Mouse (Mus musculus): ENCODE results near the gene Tmco1.

Gene Tmco1

DNA sequence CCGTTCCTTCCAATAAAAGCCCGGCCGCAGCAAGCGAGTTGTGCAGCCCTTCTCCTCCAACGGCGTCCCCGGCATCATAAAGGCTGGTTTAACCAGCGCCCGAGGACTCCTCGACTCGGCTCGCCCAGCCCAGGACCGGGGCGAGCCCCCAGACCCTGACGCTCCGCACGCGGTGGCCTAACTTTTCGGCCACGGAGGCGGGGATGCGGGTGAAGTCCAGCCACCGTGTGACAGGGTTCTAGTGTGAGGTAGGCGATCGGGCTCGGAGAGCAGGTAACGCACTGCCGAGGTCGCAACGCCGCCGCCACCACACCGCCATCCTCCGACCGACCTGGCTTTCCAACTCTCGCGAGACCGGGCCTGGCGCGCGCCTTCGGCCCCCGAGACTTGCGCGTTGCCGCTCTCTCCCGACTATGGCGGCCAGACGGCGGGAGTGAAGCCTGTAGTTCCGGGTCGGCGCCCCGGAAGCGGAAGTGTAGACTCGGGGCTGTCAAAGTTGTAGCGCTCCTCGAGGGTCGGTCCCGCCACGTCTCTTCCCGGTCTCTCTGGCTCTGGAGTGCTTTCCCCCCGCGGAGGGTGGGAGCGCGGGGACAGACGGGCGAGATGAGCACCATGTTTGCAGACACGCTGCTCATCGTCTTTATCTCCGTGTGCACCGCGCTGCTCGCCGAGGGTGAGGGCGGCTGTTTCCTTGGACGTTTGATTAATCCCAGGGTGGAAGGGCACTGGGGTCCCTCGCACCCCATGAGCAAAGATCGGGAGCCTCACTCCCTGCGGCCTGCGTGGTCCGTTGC is at the start of gene Tmco1:
Tmco1 (plus strand) TSS at position 118 of the 794 bp plus-strand sequence.
- in situ Hi-C loops (cut with MboI; ENCODE audit: low sequenced_read_pairs), result no loop called here

DNA sequence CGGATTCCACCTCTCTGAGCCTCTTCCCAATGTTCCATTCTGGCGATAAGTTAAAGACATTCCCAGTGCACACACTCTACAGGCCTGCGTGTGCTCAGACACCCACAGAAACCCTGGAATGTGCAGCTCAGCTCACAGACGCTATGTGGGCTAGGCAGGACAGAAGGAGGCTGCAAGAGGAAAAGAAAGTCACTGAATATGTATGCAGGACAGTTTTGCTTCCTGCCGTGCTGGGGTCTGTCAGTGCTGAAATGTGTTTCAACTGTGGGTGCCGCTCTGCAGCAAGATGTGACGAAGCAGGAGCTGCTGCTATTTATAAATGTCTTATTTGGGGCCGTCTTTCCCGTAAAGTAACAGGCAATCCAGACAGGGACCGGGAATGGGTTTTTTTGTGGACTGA is 48.5 kb upstream of the Tmco1 start:
- in situ Hi-C loops (cut with MboI; ENCODE audit: low sequenced_read_pairs), result no loop called here

DNA sequence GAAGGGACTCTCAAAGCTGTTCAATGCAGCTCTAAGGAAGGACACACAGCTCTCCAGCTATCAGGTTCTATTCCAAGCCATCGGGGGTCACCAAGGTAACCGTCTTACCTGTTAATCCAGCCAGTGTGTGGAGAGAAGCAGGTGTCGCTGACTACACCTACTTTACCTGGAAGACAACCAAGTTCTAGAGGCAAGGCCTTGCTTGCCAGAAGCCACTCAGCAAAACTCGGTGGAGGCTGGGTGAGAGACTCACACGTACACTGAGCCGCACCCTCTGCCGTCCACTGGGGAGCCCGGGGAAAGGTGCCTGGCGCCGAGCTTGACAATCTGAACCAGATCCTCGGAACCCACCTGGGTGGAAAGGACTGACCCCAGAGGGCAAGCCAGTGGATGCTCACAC is 46.4 kb upstream of the Tmco1 start:
- in situ Hi-C loops (cut with MboI; ENCODE audit: low sequenced_read_pairs), result no loop called here

DNA sequence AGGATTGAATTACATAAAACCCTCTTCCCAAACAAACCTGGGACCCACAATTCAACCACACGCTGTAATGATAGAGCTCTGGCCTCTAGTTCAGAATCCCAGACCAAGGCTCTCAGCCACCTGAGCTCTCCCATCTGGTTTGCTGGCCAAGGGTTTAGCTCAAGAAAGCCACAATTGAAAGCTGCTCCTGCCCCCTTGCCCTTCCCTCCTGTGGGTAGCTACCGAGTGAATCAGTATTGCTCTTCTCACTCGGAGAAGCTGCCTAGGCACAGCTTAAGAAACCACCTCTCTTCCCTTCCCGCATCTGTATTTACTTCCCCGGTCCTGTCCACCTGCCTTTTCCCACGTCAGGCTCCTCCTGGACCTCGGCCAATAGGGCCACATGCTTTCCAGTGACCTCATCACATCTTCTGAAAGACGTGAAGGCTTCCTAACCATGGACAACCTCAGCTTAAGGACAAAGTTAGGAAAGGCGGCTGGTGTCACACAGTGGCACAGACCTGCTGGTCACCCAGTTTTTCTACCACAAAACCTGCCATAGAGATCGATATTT is 45.6 kb upstream of the Tmco1 start:
- in situ Hi-C loops (cut with MboI; ENCODE audit: low sequenced_read_pairs), result no loop called here

DNA sequence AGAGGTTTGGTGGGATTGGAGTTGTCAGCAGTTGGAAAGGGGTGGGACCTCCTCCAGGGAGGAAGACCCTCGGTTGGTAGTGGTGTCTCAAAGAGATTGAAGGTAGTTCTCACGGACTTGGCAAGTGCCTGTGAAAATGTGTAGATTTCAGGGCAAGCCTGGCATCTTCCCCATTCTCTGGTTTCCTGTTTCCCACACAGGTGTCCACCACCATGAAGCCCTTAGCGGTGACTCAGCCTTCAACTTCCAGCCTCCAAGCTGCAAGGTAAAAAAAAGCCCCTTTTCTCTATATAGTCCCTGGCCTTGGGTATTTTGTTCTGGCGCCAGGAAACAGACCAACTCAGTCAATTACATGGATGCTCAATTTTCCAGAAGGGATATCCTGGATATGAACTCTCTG is 42.8 kb upstream of the Tmco1 start:
- in situ Hi-C loops (cut with MboI; ENCODE audit: low sequenced_read_pairs), result no loop called here

DNA sequence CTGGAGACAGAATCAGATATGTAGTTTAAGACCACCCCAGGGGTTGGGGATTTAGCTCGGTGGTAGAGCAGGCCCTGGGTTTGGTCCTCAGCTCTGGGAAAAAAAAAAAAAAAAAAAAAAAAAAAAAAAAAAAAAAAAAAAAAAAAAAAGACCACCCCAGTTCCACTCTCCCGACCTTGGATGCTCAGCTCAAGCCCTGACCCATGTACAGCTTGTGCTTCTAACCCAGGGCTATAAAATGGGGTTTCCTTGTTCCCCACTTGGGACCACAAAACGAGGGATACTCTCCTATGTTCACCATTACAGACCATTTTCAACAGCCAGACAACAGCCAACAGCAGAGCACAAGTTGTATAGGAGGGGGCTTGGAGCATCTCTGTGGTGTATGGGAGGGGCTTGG is 41.5 kb upstream of the Tmco1 start:
- in situ Hi-C loops (cut with MboI; ENCODE audit: low sequenced_read_pairs), result no loop called here

DNA sequence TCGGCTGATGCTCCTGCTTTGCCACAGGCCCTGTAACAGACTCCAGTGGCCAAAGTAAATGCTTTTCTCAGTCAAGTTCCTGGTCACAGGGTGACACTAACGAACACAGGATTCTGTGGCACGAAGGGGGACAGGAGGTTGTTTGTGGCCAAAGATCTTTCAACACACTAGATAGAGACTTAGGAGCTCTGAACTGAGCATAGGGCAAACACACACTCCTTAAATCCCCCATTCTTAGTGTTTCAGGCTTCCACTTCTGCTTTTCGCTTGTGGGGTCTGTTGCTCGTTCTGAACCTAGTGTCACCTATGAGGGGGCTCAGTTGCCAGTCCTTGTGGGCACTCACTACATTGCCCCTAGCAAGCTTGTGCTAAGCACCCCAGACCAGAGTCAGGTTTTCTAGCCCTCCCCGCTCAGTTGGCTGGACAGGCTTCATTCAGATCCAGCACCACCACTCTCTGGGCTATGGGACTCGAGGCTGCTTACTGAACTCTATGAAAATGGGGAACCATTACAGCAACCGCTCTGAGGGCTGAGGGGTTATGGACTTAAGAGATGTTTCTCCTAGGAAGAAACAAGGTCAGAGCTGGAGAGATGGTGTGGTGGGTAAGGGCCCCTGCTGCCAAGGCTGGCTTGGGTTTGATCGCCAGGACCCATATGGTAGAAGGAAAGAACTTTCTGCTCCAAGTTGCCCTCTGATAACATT is 39.7 kb upstream of the Tmco1 start:
- in situ Hi-C loops (cut with MboI; ENCODE audit: low sequenced_read_pairs), result no loop called here

DNA sequence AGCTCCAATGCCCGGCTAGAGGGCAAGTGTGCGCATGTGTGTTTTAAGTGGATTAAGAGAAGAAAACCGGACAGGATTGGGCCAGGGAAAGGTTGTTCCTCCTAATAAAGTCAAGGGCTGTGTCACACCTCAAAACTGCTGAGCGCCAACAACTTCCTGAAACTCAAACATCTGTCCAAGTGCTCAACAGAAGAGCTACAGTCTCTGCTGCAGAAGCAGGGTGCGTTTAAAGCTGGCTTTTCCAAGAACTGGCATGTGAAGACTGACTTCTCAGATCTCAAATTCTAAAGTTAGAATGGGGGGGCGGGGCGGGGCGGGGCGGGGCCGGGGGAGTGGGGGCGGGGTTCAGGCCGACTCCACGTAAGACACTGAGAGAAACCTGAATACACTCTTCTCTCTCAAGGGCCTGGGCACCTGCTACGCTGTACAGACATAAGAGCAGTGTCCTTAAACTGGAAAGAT is 38.8 kb upstream of the Tmco1 start:
- in situ Hi-C loops (cut with MboI; ENCODE audit: low sequenced_read_pairs), result no loop called here

DNA sequence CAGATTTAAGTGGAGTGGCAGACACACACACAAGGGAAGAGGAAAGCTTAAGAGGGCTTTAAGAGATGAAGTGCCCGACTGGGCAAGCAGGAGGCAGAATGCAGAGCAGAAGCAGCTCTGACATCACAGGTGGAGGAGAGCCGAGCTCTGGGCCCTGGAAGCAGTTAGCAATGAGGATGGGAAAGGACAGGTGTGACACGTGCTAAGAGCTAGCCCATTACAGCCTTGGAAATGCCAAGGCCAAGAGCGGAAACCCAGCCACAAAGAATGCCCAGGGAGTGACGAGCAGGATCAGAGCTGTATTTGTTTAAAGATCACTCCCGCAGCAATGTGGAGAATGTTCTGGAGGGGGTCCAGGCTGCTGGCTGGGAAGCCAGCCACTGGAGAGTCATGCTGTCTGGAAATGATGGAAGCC is 38.3 kb upstream of the Tmco1 start:
- in situ Hi-C loops (cut with MboI; ENCODE audit: low sequenced_read_pairs), result no loop called here

DNA sequence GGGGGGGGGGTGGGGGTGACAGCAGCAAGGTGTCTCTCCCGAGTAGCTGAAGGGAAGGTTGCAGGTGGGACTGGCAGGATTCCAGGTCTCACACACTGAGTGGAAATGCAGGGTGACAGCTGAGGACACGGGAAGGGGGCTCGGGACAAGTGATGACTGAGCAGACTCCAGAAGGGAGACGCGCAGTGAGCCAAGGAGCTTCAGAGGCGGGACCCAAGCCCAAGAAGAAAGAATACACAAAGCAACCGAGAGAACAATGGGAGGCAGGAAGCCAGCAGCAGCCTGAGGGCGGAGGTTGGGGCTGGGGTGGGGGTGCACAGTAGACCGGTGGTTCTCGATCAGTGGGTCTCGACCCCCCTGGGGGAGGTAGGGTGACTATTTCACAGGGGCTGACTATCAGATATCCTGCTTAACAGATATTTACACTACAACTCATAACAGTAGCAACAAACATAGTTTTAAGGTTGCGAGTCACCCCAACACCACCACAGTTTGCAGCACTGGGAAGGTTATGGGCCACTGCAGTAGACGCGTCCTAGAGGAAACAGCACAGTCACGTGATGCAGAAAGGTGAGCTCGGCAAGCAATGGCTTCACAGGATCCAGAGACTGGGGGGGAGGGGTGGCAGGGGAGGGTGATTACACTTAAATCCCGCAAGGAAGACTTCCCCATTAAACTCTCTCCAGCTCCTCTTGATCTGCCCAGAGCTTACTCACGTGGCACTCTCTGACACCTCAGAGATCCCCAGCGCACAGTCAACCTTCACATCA is 37.7 kb upstream of the Tmco1 start:
- in situ Hi-C loops (cut with MboI; ENCODE audit: low sequenced_read_pairs), result no loop called here

DNA sequence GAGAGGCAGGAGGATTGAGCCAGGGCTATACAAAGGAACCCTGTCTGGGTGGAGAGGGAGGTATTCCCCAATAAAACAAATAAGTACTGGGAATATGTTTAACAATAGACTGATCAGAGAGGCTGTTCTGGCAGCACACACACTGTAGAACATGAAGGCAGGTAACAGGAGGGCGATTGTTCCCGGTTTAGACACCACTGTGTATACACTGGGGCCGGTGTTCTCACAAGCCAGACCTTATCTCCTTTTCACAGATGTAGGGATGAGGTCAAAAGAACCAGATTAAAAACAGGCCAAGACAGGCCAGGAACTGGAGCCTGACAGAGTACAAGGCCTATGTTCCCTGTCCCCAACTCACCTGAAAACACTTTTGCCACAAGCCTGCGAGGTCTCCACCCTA is 36.9 kb upstream of the Tmco1 start:
- in situ Hi-C loops (cut with MboI; ENCODE audit: low sequenced_read_pairs), result no loop called here

DNA sequence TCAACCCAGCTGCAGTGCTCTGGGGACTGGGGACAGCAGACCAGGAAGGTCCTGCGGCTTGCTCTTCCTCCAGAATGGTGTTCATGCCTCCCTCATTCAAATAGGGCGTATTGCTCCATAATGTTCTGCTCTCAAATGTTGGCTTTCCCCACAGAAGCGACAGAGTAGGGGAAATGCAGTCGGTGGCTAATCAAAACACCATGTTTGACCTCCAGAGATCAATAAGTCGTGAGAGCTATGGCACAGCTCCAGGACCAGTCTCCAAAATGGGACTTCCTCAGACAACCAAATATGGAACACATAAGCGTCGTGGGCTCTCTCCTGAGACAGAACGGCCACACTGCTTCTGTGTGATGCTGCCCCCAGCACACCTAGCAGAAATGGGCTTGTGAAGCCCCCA is 36.3 kb upstream of the Tmco1 start:
- in situ Hi-C loops (cut with MboI; ENCODE audit: low sequenced_read_pairs), result no loop called here

DNA sequence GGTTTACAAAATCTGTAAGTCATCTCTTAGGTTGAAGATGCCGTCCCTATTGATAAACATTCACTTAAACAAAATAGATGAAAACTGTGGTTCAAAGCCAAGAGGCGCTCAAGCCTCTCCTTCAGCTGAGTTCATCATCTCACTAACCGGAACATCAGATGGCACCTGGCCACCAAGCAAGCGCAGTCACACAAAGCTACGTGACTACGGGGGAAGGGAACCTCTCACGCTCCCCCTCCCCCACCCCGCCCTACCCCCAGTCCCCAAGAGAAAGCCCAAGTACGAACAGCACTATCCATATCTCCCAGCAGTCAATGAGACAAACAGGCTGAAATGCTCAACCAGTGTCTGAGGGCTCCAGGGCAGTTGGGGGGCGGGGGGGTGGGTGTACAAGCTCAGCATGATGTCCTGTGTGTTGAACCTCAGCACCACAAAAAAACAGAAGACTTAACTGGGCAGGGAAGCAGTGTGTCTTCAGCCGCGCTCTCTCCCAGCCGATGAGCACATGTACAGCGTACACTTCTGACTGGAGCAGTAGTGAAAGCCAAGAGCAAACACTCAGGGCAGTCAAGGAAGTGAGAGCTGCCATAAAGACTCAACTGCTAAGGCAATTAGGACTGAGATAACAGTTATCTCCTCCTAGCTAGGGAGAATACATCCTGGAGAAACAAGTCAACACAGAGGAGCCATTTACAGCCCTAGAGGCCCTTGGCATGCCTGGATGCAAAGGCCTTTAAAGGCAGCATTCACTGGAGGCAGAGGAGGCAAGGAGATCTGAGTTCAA is 34.6 kb upstream of the Tmco1 start:
- in situ Hi-C loops (cut with MboI; ENCODE audit: low sequenced_read_pairs), result no loop called here

DNA sequence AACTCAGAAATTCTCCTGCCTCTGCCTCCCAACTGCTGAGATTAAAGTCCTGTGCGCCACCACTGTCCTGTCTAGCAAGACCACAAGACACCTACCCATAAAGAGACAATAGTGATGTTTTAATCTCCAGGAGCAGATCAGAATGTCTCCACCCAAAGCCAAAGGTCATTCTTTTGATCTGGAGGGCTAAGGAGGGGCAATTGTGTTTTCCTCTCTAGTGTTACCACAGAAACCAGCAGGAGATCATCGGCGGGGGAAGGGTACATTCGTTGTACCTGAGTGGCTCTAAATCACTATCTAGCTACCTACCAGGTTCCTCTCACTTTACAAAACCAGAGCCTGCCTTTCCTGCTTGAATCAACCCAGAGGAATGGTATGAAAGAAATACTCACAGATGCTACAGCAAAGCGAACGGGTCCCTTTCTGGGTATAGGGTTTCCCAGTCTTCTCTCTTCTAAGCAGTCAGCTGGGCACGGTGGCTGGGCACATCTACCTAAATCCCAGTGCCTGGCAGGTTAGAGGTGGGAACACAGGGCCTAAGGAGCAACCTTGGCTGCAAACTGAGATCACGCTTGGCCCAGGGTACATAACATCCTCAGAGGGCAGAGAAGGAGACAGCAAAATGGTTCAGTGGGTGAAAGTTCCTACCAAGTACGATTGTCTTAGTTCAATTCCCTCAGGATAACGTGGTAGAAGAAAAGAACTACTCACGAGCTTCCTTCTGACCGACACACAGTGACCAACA is 33.4 kb upstream of the Tmco1 start:
- in situ Hi-C loops (cut with MboI; ENCODE audit: low sequenced_read_pairs), result no loop called here

DNA sequence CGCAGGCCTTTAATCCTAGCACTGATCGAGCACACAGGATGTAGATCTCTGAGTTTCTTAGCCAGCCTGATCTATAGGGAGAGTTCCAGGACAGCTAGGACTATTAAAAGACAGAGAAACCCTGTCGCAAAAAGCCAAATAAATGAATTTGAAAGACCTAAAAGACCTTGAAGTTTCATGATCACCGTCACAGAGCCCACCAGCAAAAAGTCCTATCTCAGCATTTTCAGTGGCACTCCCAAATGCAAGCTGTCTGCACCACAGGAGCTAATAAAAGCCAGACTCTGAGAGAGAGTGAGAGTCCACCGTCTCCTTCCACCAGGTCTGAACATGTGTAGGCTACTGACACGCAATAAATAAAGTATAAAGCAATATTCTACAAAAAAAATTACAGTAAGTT is 29.8 kb upstream of the Tmco1 start:
- in situ Hi-C loops (cut with MboI; ENCODE audit: low sequenced_read_pairs), result no loop called here

DNA sequence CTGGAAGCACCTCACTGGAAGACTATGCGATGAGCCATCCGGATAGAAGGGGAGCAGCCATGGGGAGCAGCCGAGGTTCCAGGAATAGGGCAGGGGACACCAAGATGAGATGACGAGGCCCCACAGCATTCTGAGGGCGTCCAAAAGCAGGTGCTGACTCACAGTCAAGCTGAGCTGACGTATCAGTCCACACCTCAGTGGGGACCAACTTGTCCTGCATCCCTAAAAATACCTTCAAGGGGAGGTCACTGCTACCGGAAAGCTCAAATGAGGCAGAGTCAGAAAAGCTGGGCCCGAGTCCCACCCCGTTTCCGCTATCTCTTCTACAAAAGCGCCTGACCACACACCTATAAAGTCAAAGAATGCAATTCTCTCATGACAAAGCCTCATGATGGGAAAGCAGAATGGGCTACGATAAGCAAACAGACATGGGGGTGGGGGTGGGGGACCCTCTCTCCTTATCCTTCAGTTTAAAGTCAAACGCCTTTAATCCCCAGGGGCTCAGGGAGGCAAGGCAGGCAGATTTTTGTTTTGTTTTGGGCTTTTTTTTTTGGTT is 28.9 kb upstream of the Tmco1 start:
- in situ Hi-C loops (cut with MboI; ENCODE audit: low sequenced_read_pairs), result no loop called here

DNA sequence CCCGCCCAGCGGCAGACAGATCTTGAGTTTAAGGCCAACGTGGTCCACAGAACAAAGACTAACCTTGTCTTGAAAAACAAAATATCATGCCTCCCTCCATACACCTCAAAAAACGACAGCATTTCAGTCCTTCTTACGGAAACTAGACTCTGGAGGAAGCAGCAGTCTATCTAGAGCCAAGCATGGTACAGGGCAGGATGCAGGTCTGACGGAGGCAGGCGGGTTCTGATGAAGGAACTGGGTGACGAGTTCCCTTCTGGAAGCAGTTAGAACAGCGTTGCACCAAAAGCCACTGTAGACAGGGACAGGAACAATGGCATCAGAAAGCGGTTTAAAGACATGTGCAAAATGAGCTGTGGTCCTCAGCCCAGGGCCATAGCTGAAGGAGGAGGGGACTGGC is 28.1 kb upstream of the Tmco1 start:
- in situ Hi-C loops (cut with MboI; ENCODE audit: low sequenced_read_pairs), result no loop called here

DNA sequence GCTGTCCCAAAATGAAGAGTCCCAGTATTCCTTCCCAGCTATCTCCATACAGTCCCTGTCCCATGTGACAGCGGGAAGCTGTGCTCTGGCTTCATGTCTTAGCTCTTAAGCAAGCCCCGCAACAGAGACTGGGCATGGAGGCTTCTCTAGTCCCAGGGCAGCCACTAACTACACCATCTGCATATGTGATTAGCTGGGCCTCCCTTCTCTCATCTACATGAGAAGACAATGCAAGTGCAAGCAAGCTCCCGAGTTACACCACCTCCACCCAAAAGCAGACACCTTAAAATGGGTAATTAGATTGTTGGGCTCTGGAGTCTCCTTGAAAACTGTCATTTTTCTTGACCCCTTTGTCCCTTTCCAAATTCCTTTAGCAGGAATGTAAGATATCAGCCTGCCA is 26.1 kb upstream of the Tmco1 start:
- in situ Hi-C loops (cut with MboI; ENCODE audit: low sequenced_read_pairs), result no loop called here

DNA sequence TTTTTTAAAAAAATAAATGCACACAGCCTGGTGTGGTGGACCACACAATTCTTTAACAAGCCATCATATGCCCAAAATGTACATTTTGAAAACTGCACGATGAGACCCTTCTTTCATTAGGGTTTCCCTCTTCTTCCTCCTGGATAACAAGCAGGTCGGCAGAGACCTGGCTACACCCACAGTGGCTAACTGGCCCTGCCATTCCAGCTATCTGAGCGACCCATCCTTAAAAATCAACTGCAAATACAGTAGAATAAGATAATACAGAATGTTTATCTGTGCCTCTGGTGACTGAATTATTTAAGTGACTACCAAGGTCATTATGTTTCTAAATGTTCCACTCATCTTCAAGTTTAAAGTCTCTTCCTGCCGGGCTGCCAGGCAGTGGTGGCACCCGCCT is 25.4 kb upstream of the Tmco1 start:
- in situ Hi-C loops (cut with MboI; ENCODE audit: low sequenced_read_pairs), result no loop called here
